Mouse (Mus musculus): ENCODE results near the gene Cuta.
"Not testable (repeated sequence)": the region's sequence is repeated elsewhere in the genome, so short reads cannot be mapped to it uniquely, and the experiment has no call there.

Gene Cuta

DNA sequence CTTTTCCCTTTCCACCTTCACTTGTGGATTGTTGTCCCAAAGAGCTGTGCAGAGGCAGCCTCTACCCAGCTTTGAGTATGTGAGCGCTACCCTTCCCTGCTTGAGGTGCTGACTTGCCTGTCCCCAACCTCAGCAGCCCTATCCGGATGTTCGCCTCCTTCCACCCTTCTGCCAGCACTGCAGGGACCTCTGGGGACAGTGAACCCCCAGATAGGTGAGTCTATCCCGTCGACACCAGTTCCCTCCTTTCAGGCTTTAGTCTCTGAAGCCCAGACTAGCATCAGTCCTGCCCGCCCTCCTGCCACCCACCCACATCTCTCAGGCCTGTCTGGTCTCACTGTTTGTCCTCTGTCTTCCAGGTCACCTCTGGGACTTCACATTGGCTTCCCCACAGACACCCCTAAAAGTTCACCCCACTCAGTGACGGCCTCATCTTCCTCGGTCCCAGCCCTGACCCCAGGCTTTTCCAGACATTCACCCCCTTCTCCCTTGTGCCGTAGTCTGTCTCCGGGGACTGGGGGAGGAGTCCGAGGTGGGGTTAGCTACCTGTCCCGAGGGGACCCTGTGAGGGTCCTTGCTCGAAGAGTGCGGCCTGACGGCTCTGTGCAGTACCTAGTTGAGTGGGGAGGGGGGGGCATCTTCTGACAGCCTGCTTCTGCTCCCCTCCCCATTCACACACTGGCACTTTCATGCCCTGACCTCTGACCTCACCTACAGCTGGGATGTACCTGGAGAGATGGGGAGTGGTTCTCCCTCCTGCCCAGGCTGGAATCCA lies 2.3 kb downstream of the Cuta start:
- DNase-seq (ENCODE audit: low read depth, low spot score): no peak

DNA sequence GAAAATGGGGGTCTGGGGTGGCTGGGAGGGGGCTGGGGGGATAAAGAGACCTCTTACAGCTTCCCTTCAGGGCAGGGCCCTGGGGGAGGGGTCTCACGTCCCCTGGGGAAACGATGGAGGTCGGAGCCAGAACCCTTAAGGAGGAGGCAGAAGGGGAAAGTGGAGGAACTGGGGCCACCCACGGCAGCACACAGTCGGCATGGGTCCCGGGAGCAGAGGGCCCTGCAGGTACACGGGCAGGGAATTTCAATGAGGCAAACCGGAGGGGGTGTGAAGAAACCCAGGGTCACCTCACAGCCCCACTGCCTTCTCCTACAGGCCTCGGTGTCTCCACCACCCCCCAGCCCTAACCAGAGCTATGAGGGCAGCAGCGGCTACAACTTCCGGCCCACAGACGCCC lies 2.9 kb downstream of the Cuta start:
- DNase-seq (ENCODE audit: low read depth, low spot score): no peak

DNA sequence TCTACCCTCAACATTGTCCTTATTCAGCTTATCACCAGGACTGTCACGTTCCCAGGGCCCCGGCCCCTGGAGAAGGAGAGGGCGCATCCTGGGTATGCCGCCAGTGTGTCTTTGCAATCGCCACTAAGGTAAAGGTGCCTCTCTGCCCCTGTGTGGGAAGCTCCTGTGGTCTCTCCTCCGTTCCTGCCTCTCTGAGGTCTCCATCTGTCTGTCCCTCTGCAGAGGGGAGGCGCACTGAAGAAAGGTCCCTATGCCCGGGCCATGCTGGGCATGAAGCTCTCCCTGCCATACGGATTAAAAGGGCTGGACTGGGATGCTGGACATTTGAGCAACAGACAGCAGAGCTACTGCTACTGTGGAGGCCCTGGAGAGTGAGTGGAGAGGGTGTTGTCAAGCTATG lies 4.3 kb downstream of the Cuta start:
- no peak for DNase-seq (ENCODE audit: low read depth, low spot score)

DNA sequence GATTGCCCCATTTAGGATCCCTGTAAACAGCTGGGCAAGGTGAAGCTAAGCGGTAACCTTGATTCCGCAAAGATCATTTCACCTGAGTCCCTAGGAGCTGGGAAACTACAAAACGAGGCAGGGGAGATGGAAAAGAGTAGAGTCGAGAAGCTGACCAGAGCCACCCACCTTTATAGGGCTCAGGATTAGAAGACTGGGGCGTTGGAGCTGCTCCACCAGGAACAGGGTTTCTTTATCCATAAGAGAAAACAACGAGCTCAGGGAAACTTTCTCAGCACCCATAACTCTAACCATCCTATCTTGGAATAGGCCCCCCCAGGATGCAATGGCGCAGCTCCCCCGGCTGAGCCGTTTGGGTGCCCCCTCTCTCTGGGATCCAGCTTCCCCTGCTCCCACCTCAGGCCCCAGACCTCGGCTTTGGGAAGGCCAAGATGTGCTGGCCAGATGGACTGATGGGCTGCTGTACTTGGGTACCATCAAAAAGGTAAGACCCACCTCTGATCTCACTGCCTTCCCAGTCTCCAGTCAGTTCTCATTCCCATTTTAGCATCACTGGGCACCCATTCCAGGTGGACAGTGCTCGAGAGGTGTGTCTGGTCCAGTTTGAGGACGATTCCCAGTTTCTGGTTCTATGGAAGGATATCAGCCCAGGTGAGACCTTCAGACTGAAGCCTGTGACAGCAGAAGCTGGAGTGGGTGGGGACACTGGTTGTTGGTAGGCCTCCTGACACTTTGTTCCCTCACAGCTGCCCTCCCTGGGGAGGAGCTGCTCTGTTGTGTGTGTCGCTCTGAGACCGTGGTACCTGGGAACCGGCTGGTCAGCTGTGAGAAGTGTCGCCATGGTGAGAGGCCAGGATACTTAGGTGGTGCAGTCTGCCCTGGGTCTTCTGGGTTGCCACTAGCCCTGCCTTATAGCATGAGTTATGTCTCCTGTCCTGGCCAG lies 5.2 kb downstream of the Cuta start:
- no peak for DNase-seq (ENCODE audit: low read depth, low spot score)

- DNase-seq (ENCODE audit: low read depth, low spot score): no peak
These were observed 6.0 kb downstream of the Cuta start for GRCm38 (mm10) chr17:26933419-26933818.

- peak; percentile 88 for DNase-seq (ENCODE audit: low read depth, low spot score)
These were observed 6.5 kb downstream of the Cuta start, which contains the start of gene Phf1 for GRCm38 (mm10) chr17:26932839-26933398. TSS of gene Phf1 (plus strand) at chr17:26933052.

GRCm38 (mm10) chr17:26931795-26932194 lies 7.6 kb downstream of the Cuta start:
- DNase-seq (ENCODE audit: low read depth, low spot score): peak; percentile 81

DNA sequence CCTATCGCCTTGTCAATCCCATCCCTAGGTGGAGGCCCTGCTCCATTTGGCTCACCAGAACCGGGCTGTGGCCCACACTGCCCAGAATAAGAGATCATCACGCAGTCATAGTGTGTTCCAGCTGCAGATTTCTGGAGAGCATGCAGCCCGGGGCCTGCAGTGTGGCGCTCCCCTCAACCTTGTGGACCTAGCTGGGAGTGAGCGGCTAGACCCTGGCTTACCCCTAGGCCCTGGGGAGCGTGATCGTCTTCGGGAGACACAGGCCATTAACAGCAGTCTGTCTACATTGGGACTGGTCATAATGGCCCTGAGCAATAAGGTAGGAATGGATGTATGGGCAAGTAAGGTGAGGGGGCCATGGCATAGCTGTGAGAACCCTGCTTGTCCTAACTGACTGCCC lies 14.0 kb downstream of the Cuta start:
- DNase-seq (ENCODE audit: low read depth, low spot score): not testable (repeated sequence)

DNA sequence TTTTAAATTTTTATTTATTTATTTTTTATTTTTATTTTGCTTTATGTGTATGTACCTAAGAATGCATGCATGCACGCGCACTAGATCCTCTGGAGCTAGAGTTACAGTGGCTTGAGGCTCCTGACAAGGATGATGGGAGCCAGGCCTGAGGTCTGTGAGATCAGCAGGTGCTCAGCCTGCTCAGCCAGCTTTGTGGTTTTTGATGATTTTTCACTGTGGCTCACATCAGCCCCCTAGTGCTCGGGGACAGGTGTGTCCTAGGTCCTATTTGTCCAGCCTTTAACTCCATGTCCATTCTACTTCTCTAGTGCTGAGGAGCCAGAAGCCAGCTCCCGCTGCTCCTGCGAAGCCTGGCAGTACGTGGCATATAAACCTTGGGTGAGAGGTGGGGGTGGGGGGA lies 17.0 kb downstream of the Cuta start:
- not testable (repeated sequence) for DNase-seq (ENCODE audit: low read depth, low spot score)

DNA sequence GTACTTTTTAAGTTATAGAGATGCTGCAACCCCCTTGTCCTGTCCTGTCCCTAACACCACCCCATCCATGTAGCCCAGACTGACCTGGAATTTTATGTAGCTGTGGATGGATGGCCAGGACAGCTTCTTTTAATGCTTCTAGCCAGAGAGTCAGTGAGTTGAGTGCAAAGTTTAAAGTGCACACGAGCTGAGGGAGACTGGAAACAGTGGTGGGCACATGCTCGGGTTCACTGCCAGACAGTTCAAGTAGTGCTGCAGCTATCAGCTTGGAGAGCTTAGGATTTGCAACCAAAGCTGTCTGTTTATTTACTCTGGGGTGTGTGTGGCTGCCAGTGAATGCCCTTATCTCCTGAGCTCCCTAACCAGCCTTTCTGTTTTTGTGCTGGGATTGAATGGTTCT lies 19.9 kb downstream of the Cuta start:
- not testable (repeated sequence) for DNase-seq (ENCODE audit: low read depth, low spot score)

DNA sequence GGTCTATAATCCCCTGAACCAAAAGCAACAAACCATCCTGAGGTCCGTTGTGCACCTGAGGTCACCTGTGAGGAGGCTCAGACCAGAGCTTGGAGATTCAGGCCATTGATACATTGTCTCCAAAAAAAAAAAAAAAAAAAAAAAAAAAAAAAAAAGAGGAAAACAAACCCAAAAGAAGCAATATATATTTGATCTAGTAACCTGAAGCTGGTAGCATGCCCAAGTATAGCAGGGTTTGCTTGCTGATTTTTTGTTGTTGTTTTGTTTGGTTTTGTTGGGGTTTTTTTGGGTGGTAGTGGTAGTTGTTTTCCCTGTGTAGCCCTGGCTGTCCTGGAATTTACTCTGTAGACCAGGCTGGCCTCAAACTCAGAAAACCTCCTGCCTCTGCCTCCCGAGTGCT lies 21.0 kb downstream of the Cuta start:
- no peak for DNase-seq (ENCODE audit: low read depth, low spot score)

DNA sequence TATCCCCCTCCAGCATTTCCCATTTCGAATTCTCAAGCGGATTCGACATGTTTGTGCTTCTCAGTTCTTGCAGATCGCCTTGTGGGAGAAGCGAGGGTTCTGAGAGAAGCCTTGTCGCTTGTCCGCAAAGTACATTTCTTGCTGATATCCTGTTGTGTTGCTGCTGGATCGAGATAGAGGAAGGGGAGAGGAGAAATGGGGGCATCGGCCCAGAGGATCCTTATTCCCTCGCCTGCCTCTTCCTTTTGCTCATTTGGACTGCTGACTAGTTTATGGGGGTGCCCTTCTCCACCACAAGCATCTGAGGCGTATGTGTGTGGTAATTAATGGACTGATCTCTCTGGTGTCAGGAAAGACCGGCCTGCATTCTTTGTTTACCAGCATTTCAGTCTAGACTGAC lies 21.8 kb downstream of the Cuta start:
- DNase-seq (ENCODE audit: low read depth, low spot score): not testable (repeated sequence)

DNA sequence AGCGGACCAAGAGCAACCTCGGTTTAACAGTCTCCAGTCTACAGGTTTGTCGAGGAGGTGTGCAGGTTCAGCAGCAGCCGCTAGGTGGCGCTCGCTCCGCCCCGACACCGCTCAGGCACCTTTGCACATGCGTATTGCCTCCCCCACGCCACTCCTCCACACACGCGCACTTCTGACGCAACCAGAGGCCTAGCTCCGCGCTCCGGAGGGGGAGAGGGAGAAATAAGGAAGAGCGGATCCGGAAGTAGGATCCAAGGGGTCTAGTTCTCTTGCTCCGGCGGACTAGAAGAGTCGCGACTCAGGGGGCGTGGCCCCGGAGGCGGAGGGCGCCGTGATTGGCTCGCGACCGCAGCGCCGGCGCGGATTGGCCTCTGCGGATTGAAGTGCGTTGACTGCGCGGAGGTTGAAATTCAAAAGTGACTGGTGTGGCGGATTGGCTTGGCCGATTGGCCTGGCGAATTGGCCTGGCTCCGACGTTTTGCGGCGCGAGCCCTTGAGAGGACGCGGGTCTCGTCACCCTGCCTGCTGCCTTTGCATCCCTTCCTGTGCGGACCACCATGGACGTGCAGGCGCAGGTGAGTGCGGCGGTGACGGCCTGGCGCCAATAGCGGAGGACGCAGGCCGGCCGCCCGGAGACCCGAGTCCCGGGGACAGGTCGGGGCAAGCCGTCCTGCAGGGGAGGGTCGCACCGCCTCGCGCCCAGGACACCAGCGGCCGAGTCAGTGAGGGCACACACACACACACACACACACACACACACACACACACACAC lies 22.5 kb downstream of the Cuta start, which contains the start of gene Kifc5b:
TSS of gene Kifc5b (plus strand) at position 381 of the 772 bp plus-strand sequence.
- peak; percentile 100 for DNase-seq (ENCODE audit: low read depth, low spot score)

GRCm38 (mm10) chr17:26915248-26915647 lies 24.1 kb downstream of the Cuta start:
- DNase-seq (ENCODE audit: low read depth, low spot score): no peak

GRCm38 (mm10) chr17:26907506-26907905 lies 31.9 kb downstream of the Cuta start:
- not testable (repeated sequence) for DNase-seq (ENCODE audit: low read depth, low spot score)

- DNase-seq (ENCODE audit: low read depth, low spot score): no peak
These were observed 35.0 kb downstream of the Cuta start for GRCm38 (mm10) chr17:26904320-26904719.

- peak; percentile 76 for DNase-seq (ENCODE audit: low read depth, low spot score)
These were observed 38.5 kb downstream of the Cuta start for GRCm38 (mm10) chr17:26900916-26901315.

GRCm38 (mm10) chr17:26895578-26895977 lies 43.8 kb downstream of the Cuta start:
- DNase-seq (ENCODE audit: low read depth, low spot score): peak; percentile 69

- DNase-seq (ENCODE audit: low read depth, low spot score): no peak
These were observed 45.0 kb downstream of the Cuta start for GRCm38 (mm10) chr17:26894342-26894741.

DNA sequence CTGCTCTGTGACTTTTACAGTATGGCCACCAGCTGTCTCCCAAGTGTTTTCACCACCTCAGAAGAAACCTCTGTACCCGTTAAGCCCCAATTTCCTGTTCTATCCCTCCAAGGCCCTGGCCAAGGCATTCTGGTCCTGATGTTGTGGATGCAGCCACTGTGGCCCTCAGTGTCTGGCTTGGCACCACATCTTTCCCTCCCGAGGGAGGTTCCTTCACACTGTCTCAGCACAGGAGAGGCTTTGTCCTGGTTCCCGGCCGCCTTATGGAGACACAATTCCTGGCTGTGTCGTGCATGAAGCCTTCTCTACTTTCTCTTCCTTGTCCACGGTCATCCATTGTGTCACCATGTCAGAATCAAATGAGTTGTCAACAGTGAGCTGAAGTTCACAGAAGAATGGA lies 45.9 kb downstream of the Cuta start:
- no peak for DNase-seq (ENCODE audit: low read depth, low spot score)

DNA sequence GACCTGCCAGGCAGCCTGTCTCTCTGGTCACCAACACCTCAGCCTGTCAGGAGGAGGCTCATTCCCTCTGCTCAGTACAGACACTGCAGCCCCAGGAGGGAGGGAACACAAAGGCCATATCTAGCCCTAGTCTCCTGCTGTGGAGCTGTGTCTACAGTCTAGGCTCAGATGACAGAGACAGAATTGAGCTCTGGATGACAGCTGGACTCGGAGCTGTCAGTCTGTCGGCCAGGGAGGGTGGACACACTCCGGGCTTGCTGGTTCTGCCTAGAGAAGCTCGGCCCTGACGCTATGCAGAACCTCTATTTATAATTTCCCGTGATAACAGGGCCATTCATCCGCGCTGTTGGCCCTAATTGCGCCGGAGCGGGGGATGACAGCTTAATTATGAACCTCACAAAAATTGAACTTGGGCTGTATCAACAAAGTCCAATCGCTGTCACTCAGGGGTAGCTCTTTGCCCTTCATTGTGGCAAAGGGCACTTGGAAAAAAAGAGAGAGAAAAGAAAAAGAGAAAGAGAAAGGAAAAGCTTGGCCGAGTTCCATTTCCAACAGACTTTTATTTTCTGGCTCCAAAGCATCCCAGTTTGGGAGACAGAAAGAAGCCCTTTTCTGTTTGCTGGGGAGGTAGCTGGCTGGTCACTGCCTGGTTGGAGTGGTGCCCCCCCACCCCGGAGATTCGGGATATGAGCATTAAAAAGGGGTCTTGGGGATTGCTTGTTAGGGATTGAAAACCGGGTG lies 46.6 kb downstream of the Cuta start:
- no peak for DNase-seq (ENCODE audit: low read depth, low spot score)
